Mouse (Mus musculus): ENCODE measurements around the gene Bcl2l11.

- TF ChIP-seq CTCF (IDR thresholded peaks at IDR 0.05; ENCODE audit: borderline replicate concordance, insufficient read depth, low read depth, low read length) (no peak), POLR2A (IDR thresholded peaks at IDR 0.05; ENCODE audit: borderline replicate concordance, insufficient read depth, low read length) (no peak)
These were observed 14.3 kb downstream of the Bcl2l11 start for GRCm38 (mm10) chr2:128140183-128140582.
